Mouse (Mus musculus) spleen, adult 18-20 months (tissue): ENCODE measurements around the gene Olfr1354.
"Not testable (repeated sequence)": the region's sequence is repeated elsewhere in the genome, so short reads cannot be mapped to it uniquely, and the experiment has no call there.

Source experiments
- DNase-seq, 2 experiments: peaks; one replicate each; pipeline ENCODE4 v3.0.0; 2022; ENCODE audit warnings: mixed read lengths in 2 of 2

Olfr1354 gene

DNA sequence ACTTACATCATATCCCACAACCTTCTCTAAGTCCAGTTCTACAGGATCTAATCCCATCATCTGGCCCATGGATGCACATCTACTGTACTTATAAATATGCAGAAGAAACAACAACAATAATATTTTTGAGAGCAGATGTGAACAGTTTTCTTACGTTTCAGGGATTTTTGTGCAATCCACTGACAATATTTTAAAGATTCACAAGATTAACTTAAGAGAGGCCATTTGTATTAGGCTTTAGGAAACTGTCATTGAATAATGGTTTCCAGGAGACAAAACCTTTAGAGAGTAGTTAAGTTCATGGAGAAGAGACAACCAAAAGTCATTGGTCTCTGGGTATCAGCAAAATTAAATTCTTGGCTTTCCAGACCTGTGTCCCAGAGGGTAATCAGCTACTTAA, at the start of gene Olfr1354:
Olfr1354 (plus strand) TSS at position 301 of the 400 bp plus-strand sequence.
- not testable (repeated sequence) for DNase-seq

DNA sequence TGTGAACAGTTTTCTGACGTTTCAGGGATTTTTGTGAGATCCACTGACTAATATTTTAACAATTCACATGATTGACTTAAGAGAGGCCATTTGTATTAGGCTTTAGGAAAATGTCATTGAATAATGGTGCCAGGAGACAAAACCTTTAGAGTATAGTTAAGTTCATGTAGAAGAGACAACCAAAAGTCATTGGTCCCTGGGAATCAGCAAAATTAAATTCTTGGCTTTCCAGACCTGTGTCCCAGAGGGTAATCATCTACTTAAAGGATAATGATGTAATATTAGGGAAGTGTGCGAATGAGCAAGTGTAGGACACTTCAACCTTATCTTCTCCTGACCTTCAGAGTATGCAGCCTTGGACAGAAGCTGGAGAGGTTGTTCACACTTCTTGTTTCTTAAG, 37.7 kb upstream of the Olfr1354 start, which contains the start of gene Olfr1355:
Olfr1355 (plus strand) TSS at position 301 of the 400 bp plus-strand sequence.
- no peak for DNase-seq

DNA sequence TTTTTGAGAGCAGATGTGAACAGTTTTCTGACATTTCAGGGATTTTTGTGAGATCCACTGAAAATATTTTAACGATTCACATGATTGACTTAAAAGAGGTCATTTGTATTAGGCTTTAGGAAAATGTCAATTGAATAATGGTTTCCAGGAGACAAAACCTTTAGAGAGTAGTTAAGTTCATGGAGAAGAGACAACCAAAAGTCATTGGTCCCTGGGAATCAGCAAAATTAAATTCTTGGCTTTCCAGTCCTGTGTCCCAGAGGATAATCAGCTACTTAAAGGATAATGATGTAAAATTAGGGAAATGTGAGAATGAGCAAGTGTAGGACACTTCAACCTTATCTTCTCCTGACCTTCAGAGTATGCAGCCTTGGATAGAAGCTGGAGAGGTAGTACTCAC, 37.4 kb downstream of the Olfr1354 start, which contains the start of gene Olfr8:
Olfr8 (plus strand) TSS at position 301 of the 400 bp plus-strand sequence.
- DNase-seq: not testable (repeated sequence)

DNA sequence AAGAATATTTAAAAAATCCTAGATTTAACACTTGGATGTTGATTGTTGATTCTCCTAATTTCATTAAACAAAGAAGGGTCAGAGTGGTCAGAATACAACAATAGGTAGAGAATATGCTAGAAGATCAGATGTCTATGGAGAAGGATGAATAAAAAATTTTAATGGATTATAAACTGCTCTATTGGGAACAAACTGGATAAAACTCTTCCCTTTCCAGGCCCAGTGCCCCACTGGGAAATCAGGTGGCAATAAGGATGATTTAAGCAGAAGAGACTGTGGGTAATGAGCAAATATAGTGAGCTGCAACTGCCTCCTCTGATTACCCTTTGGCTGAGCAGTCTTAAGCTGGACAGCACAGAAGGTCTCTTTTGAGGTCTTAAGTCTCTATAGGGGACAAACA, 50.0 kb downstream of the Olfr1354 start, which contains the start of gene Olfr1353:
Olfr1353 (plus strand) TSS at position 301 of the 400 bp plus-strand sequence.
- DNase-seq: not testable (repeated sequence)
